8 mouse cellular contexts compared by ENCODE assay signal in the genomic region with DNA sequence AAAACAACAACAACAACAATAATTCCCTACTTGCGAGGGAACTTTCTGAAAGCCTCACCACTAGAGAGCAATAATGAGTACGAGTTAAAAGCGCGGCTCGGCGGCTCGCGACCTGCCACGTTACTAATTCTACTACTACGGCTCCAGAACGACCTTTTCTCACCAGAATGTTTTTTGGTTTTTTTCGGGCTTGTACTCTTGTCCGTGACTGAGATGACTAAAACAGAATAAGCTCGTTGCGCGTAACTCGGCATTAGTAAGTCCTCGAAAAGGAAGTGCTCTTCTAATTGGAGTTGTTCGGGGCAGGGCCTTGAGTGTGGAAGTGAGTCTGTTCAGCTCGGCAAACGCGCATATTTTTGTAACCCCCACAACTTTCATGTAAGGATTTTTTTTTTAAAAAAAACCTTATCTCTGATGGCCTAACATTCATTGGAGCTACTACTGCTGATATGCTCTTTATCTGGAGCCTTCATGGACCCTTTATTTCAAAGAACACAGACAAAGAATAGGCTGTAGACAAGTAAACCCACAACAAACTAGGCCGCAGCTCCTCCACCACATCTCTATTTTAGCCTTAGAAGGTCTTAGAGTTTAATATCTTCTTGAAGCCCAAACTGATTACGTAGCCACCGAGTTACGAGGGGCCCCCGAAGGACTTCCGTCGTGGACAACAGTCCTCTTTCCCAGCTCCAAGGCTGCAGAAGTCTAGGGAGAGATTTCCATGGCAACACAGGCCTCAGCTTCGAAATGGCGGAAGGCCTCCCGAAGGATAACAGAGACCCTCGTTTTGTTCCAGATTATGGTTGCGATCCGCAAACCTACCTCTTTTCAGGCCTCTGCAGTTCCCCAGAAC. TPM values are rescaled to one million over a fixed set of nuclear protein-coding genes. Genes with fewer than 3 reads are reported as not detected.
DNase-seq lines count a peak whose midpoint lies in the region; ATAC-seq and TF ChIP-seq lines count a peak whose summit lies in the region.

No protein-coding gene starts in this region.

- TF ChIP-seq CTCF in C2C12 (IDR thresholded peaks at IDR 0.05; ENCODE audit: control insufficient read depth, insufficient read depth, insufficient read length) = no peak

- H3K27me3 ChIP-seq in C2C12 (ENCODE audit: control insufficient read depth, insufficient read depth, insufficient read length) = no peaks in the 10 kb centered on the region
- no peaks in the 10 kb centered on the region for H3K27me3 ChIP-seq in embryonic facial prominence, embryonic 14.5 days (replicated peaks; ENCODE audit: control insufficient read depth, insufficient read depth, low read length)
- H3K27me3 ChIP-seq in heart, embryonic 11.5 days (ENCODE audit: control insufficient read depth, insufficient read depth, low read length) = no peaks in the 10 kb centered on the region
- no peaks in the 10 kb centered on the region for H3K27me3 ChIP-seq in kidney, embryonic 14.5 days (ENCODE audit: control insufficient read depth, insufficient read depth, low read length)
- H3K27me3 ChIP-seq in limb, embryonic 15.5 days = no peaks in the 10 kb centered on the region
- no peaks in the 10 kb centered on the region for H3K27me3 ChIP-seq in midbrain, embryonic 16.5 days (ENCODE audit: control insufficient read depth, insufficient read depth, low read depth, low read length)

- H3K79me3 ChIP-seq in C2C12 (ENCODE audit: low read depth) = peaks cover 65% of the 10 kb centered on the region

- H3K9me3 ChIP-seq in embryonic facial prominence, embryonic 14.5 days (ENCODE audit: control insufficient read depth, low read length) = no peaks in the 10 kb centered on the region
- H3K9me3 ChIP-seq in heart, embryonic 11.5 days (replicated peaks; ENCODE audit: control insufficient read depth, low read length) = no peaks in the 10 kb centered on the region
- no peaks in the 10 kb centered on the region for H3K9me3 ChIP-seq in kidney, embryonic 14.5 days (ENCODE audit: control insufficient read depth, low read length)
- no peaks in the 10 kb centered on the region for H3K9me3 ChIP-seq in limb, embryonic 15.5 days
- H3K9me3 ChIP-seq in midbrain, embryonic 16.5 days (replicated peaks; ENCODE audit: control insufficient read depth, low read length, poor library complexity, severe bottlenecking) = no peaks in the 10 kb centered on the region

- DNase-seq in adrenal gland, postnatal 36 days = peak; percentile 54 to 70
- DNase-seq in embryonic facial prominence, embryonic 14.5 days (ENCODE audit: low spot score) = peak; percentile 88
- peak; percentile 65 to 72 for DNase-seq in spleen, postnatal 10 days (ENCODE audit: low spot score in 2 of 2)

- peaks cover 76% of the 10 kb centered on the region for H3K79me2 ChIP-seq in C2C12 (ENCODE audit: control insufficient read depth, insufficient read depth)

- peak overlapping the region; percentile 56 for H3K4me3 ChIP-seq in C2C12 (ENCODE audit: insufficient read depth, poor library complexity, severe bottlenecking)
- peak overlapping the region; percentile 64 for H3K4me3 ChIP-seq in embryonic facial prominence, embryonic 14.5 days (ENCODE audit: low read depth, low read length)
- H3K4me3 ChIP-seq in heart, embryonic 11.5 days (ENCODE audit: low read depth, low read length) = peak overlapping the region; percentile 66
- H3K4me3 ChIP-seq in kidney, embryonic 14.5 days (ENCODE audit: low read length) = peak overlapping the region; percentile 84
- H3K4me3 ChIP-seq in limb, embryonic 15.5 days = peak overlapping the region; percentile 73
- peak overlapping the region; percentile 68 for H3K4me3 ChIP-seq in midbrain, embryonic 16.5 days (ENCODE audit: low read depth, low read length)

- peaks cover 19% of the 10 kb centered on the region; the same call in 1 of the 2 replicates for H3K4me1 ChIP-seq in embryonic facial prominence, embryonic 14.5 days (ENCODE audit: control insufficient read depth, insufficient read depth, low read length)
- H3K4me1 ChIP-seq in heart, embryonic 11.5 days (ENCODE audit: control insufficient read depth, insufficient read depth, low read length) = peaks cover 11% of the 10 kb centered on the region
- peaks cover 16% of the 10 kb centered on the region for H3K4me1 ChIP-seq in kidney, embryonic 14.5 days (ENCODE audit: control insufficient read depth, insufficient read depth, low read length)
- H3K4me1 ChIP-seq in limb, embryonic 15.5 days = peaks cover 26% of the 10 kb centered on the region
- peaks cover 31% of the 10 kb centered on the region for H3K4me1 ChIP-seq in midbrain, embryonic 16.5 days (ENCODE audit: control insufficient read depth, insufficient read depth, low read length)

- H3K27ac ChIP-seq in embryonic facial prominence, embryonic 14.5 days (replicated peaks; ENCODE audit: low read depth, low read length) = peak overlapping the region; percentile 90
- H3K27ac ChIP-seq in heart, embryonic 11.5 days (ENCODE audit: low read depth, low read length) = peak overlapping the region; percentile 81
- peak overlapping the region; percentile 89 for H3K27ac ChIP-seq in kidney, embryonic 14.5 days (ENCODE audit: low read depth, low read length)
- H3K27ac ChIP-seq in limb, embryonic 15.5 days = peak overlapping the region; percentile 88
- peak overlapping the region; percentile 68 for H3K27ac ChIP-seq in midbrain, embryonic 16.5 days (ENCODE audit: low read length)

- peaks cover 28% of the 10 kb centered on the region for H3K36me3 ChIP-seq in C2C12 (ENCODE audit: control insufficient read depth, insufficient read depth)
- peaks cover 40% of the 10 kb centered on the region for H3K36me3 ChIP-seq in embryonic facial prominence, embryonic 14.5 days (ENCODE audit: control insufficient read depth, insufficient read depth, low read length)
- peaks cover 9% of the 10 kb centered on the region for H3K36me3 ChIP-seq in heart, embryonic 11.5 days (ENCODE audit: control insufficient read depth, insufficient read depth, low read length)
- H3K36me3 ChIP-seq in kidney, embryonic 14.5 days (ENCODE audit: control insufficient read depth, insufficient read depth, low read length) = peaks cover 26% of the 10 kb centered on the region
- peaks cover 31% of the 10 kb centered on the region for H3K36me3 ChIP-seq in limb, embryonic 15.5 days
- peaks cover 11% of the 10 kb centered on the region for H3K36me3 ChIP-seq in midbrain, embryonic 16.5 days (ENCODE audit: control insufficient read depth, insufficient read depth, low read length)

- H3ac ChIP-seq in C2C12 (ENCODE audit: control insufficient read depth, insufficient read length, low read depth) = peak overlapping the region; percentile 79

- under 1% methylated on average over 35 of the region's 35 CpGs for WGBS in embryonic facial prominence, embryonic 14.5 days
- under 1% methylated on average over 35 of the region's 35 CpGs for WGBS in heart, embryonic 11.5 days (ENCODE audit: insufficient replicate concordance)
- WGBS in kidney, embryonic 14.5 days = under 1% methylated on average over 35 of the region's 35 CpGs
- WGBS in limb, embryonic 15.5 days = under 1% methylated on average over 35 of the region's 35 CpGs
- under 1% methylated on average over 35 of the region's 35 CpGs for WGBS in midbrain, embryonic 16.5 days

- peak; percentile 46 for ATAC-seq in embryonic facial prominence, embryonic 14.5 days (ENCODE audit: low read depth)
- peak; percentile 31 for ATAC-seq in heart, embryonic 11.5 days (replicated peaks; ENCODE audit: insufficient number of reproducible peaks, low FRiP score, low TSS enrichment)
- peak; percentile 70 for ATAC-seq in kidney, embryonic 14.5 days (ENCODE audit: low FRiP score, low TSS enrichment)
- ATAC-seq in limb, embryonic 15.5 days (ENCODE audit: insufficient number of reproducible peaks, low FRiP score, low TSS enrichment, low read depth) = peak; percentile 42
- ATAC-seq in midbrain, embryonic 16.5 days = peak; percentile 74

- peak overlapping the region; percentile 88 for H3K9ac ChIP-seq in embryonic facial prominence, embryonic 14.5 days (ENCODE audit: low read depth, low read length)
- peak overlapping the region; percentile 83 for H3K9ac ChIP-seq in heart, embryonic 11.5 days (ENCODE audit: low read depth, low read length)
- peak overlapping the region; percentile 91 for H3K9ac ChIP-seq in kidney, embryonic 14.5 days (ENCODE audit: low read depth, low read length)
- peak overlapping the region; percentile 56 for H3K9ac ChIP-seq in limb, embryonic 15.5 days
- H3K9ac ChIP-seq in midbrain, embryonic 16.5 days (ENCODE audit: low read depth, low read length) = peak overlapping the region; percentile 70

- H3K4me2 ChIP-seq in embryonic facial prominence, embryonic 14.5 days (ENCODE audit: low read depth, low read length) = peak overlapping the region; percentile 63
- peak overlapping the region; percentile 66 for H3K4me2 ChIP-seq in heart, embryonic 11.5 days
- H3K4me2 ChIP-seq in kidney, embryonic 14.5 days (replicated peaks; ENCODE audit: low read depth, low read length) = peak overlapping the region; percentile 43
- H3K4me2 ChIP-seq in limb, embryonic 15.5 days = peak overlapping the region; percentile 35
- peak overlapping the region; percentile 59 for H3K4me2 ChIP-seq in midbrain, embryonic 16.5 days (ENCODE audit: low read length)

RNA-seq across cellular contexts. Expression of gene Cdc26, which starts 0.5 kb away (rescaled TPM):
- polyA plus RNA-seq in C2C12 (2012; fragmentation: generic; extraction: Trizol) = 70.2 TPM
- total RNA-seq in adrenal gland, postnatal 36 days (2021) = 10 to 100 TPM; 61.6 to 78.0 TPM
- polyA plus RNA-seq in embryonic facial prominence, embryonic 14.5 days (2014; fragmentation: Nextera tagmentation; extraction: Ambion mirVana) = 167 and 176 TPM in 2 replicates
- 101 and 103 TPM in 2 replicates for polyA plus RNA-seq in heart, embryonic 11.5 days (2014; fragmentation: Nextera tagmentation; extraction: Ambion mirVana)
- polyA plus RNA-seq in kidney, embryonic 14.5 days (2014; fragmentation: Nextera tagmentation; extraction: Ambion mirVana) = 183 and 253 TPM in 2 replicates
- polyA plus RNA-seq in limb, embryonic 15.5 days (2015; fragmentation: Nextera tagmentation; extraction: Ambion mirVana) = 156 and 159 TPM in 2 replicates
- 75.1 and 76.4 TPM in 2 replicates for polyA plus RNA-seq in midbrain, embryonic 16.5 days (2015; fragmentation: Nextera tagmentation; extraction: Ambion mirVana)

RNA-seq across cellular contexts. Expression of gene Prpf4, which starts 0.6 kb away (rescaled TPM):
- polyA plus RNA-seq in C2C12 (2012; fragmentation: generic; extraction: Trizol) = 11.3 TPM
- total RNA-seq in adrenal gland, postnatal 36 days (2021) = 10 to 100 TPM; 25.3 to 27.4 TPM
- polyA plus RNA-seq in embryonic facial prominence, embryonic 14.5 days (2014; fragmentation: Nextera tagmentation; extraction: Ambion mirVana) = 16.4 and 17.9 TPM in 2 replicates
- 17.0 and 18.0 TPM in 2 replicates for polyA plus RNA-seq in heart, embryonic 11.5 days (2014; fragmentation: Nextera tagmentation; extraction: Ambion mirVana)
- 20.2 and 32.8 TPM in 2 replicates for polyA plus RNA-seq in kidney, embryonic 14.5 days (2014; fragmentation: Nextera tagmentation; extraction: Ambion mirVana)
- 18.7 and 18.8 TPM in 2 replicates for polyA plus RNA-seq in limb, embryonic 15.5 days (2015; fragmentation: Nextera tagmentation; extraction: Ambion mirVana)
- 14.5 and 16.3 TPM in 2 replicates for polyA plus RNA-seq in midbrain, embryonic 16.5 days (2015; fragmentation: Nextera tagmentation; extraction: Ambion mirVana)

RNA-seq across cellular contexts. Expression of gene Rnf183, which starts 27.1 kb away (rescaled TPM):
- polyA plus RNA-seq in C2C12 (2012; fragmentation: generic; extraction: Trizol) = 0.84 TPM
- total RNA-seq in adrenal gland, postnatal 36 days (2021) = under 1 TPM in 1 of 2 experiments, not detected in 1; 0.56 TPM
- 0.14 and 0.97 TPM in 2 replicates for polyA plus RNA-seq in embryonic facial prominence, embryonic 14.5 days (2014; fragmentation: Nextera tagmentation; extraction: Ambion mirVana)
- polyA plus RNA-seq in heart, embryonic 11.5 days (2014; fragmentation: Nextera tagmentation; extraction: Ambion mirVana) = not detected in 2 replicates
- polyA plus RNA-seq in kidney, embryonic 14.5 days (2014; fragmentation: Nextera tagmentation; extraction: Ambion mirVana) = 0.24 TPM in 1 of 2 replicates, not detected in the other
- not detected in 2 replicates for polyA plus RNA-seq in limb, embryonic 15.5 days (2015; fragmentation: Nextera tagmentation; extraction: Ambion mirVana)
- polyA plus RNA-seq in midbrain, embryonic 16.5 days (2015; fragmentation: Nextera tagmentation; extraction: Ambion mirVana) = 0.13 TPM in 1 of 2 replicates, not detected in the other

RNA-seq across cellular contexts. Expression of gene Slc31a1, which starts 47.4 kb away (rescaled TPM):
- 17.0 TPM for polyA plus RNA-seq in C2C12 (2012; fragmentation: generic; extraction: Trizol)
- total RNA-seq in adrenal gland, postnatal 36 days (2021) = 10 to 100 TPM; 45.7 to 48.4 TPM
- polyA plus RNA-seq in embryonic facial prominence, embryonic 14.5 days (2014; fragmentation: Nextera tagmentation; extraction: Ambion mirVana) = 46.5 and 49.0 TPM in 2 replicates
- polyA plus RNA-seq in heart, embryonic 11.5 days (2014; fragmentation: Nextera tagmentation; extraction: Ambion mirVana) = 39.0 and 48.7 TPM in 2 replicates
- polyA plus RNA-seq in kidney, embryonic 14.5 days (2014; fragmentation: Nextera tagmentation; extraction: Ambion mirVana) = 23.9 and 42.1 TPM in 2 replicates
- 53.0 and 54.6 TPM in 2 replicates for polyA plus RNA-seq in limb, embryonic 15.5 days (2015; fragmentation: Nextera tagmentation; extraction: Ambion mirVana)
- 36.8 and 37.7 TPM in 2 replicates for polyA plus RNA-seq in midbrain, embryonic 16.5 days (2015; fragmentation: Nextera tagmentation; extraction: Ambion mirVana)

RNA-seq across cellular contexts. Expression of gene Fkbp15, which starts 47.6 kb away (rescaled TPM):
- 13.2 TPM for polyA plus RNA-seq in C2C12 (2012; fragmentation: generic; extraction: Trizol)
- 10 to 100 TPM; 31.8 to 36.3 TPM for total RNA-seq in adrenal gland, postnatal 36 days (2021)
- 25.2 and 28.3 TPM in 2 replicates for polyA plus RNA-seq in embryonic facial prominence, embryonic 14.5 days (2014; fragmentation: Nextera tagmentation; extraction: Ambion mirVana)
- 15.9 and 17.6 TPM in 2 replicates for polyA plus RNA-seq in heart, embryonic 11.5 days (2014; fragmentation: Nextera tagmentation; extraction: Ambion mirVana)
- 17.8 and 25.2 TPM in 2 replicates for polyA plus RNA-seq in kidney, embryonic 14.5 days (2014; fragmentation: Nextera tagmentation; extraction: Ambion mirVana)
- 28.4 and 29.0 TPM in 2 replicates for polyA plus RNA-seq in limb, embryonic 15.5 days (2015; fragmentation: Nextera tagmentation; extraction: Ambion mirVana)
- polyA plus RNA-seq in midbrain, embryonic 16.5 days (2015; fragmentation: Nextera tagmentation; extraction: Ambion mirVana) = 21.4 and 21.9 TPM in 2 replicates

Comparison
In these comparisons a context has a peak if more than half of its experiments do, and no peak if none do; other contexts are left out.
1. Peak in every context shown above with its lines: DNase-seq, ATAC-seq, H3K4me3 ChIP-seq and H3K27ac ChIP-seq.